8 mouse cellular contexts compared by ENCODE assay signal in the genomic region with DNA sequence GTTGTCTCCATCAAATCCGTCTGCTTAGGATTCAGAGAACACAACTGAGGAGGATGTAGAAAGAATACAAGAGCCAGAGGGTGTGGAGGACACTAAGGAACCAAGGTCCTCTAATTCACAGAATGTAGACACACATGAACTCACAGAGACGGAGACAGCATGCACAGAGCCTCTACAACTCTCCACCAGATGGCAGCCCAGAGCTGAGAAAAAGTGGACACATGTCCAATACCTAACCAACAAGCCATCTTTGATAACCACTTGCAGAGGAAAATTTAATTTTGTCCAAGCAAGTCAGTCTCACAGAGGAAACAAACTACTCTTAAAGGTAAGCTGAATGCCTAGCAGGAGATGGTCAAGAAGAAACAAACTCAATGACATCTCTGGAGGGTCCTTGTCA. TPM values are rescaled to one million over a fixed set of nuclear protein-coding genes. Genes with fewer than 3 reads are reported as not detected.
A peak's percentile ranks its signal among the peaks of the same experiment; 100 is the strongest.
DNase-seq lines count a peak whose midpoint lies in the region; ATAC-seq and TF ChIP-seq lines count a peak whose summit lies in the region.
"Had no signal": no experiment of that assay in that cellular context is flagged by ENCODE, and none has a peak within 500 bp of the region (broad histone marks: within the 10 kb centered on the region; RNA-seq: fewer than 3 reads in every experiment).

No protein-coding gene starts in this region.

- ATAC-seq in lung, postnatal 0 days: no peak
- ATAC-seq in stomach, postnatal 0 days (ENCODE audit: low FRiP score, low TSS enrichment): 0 out of 2 replicates have a peak, but pooled peaks have one; percentile 47

- H3K4me3 ChIP-seq in lung, postnatal 0 days (ENCODE audit: low read depth, low read length): no peak overlapping the region
- no peak overlapping the region for H3K4me3 ChIP-seq in stomach, postnatal 0 days (ENCODE audit: low read depth, low read length)
- H3K4me3 ChIP-seq: neural tube, embryonic 12.5 days had no signal

- no peaks in the 10 kb centered on the region for H3K27me3 ChIP-seq in lung, postnatal 0 days (replicated peaks; ENCODE audit: insufficient read depth, low read length)
- H3K27me3 ChIP-seq in stomach, postnatal 0 days (ENCODE audit: control insufficient read depth, insufficient read depth, low read length): no peaks in the 10 kb centered on the region
- H3K27me3 ChIP-seq: neural tube, embryonic 12.5 days had no signal

- 10% methylated on average over 2 of the region's 2 CpGs for WGBS in large intestine, adult 2 months
- 6% methylated on average over 2 of the region's 2 CpGs for WGBS in lung, postnatal 0 days
- WGBS in stomach, postnatal 0 days: 5% methylated on average over 2 of the region's 2 CpGs

- H3K4me2 ChIP-seq in lung, postnatal 0 days (replicated peaks; ENCODE audit: low read depth, low read length): no peak overlapping the region
- H3K4me2 ChIP-seq in stomach, postnatal 0 days (replicated peaks; ENCODE audit: low read depth): no peak overlapping the region
- H3K4me2 ChIP-seq: neural tube, embryonic 12.5 days had no signal

- peak; percentile 84 for TF ChIP-seq CTCF in lung, postnatal 0 days (IDR thresholded peaks at IDR 0.05)
- TF ChIP-seq CTCF in stomach, postnatal 0 days (IDR thresholded peaks at IDR 0.05; ENCODE audit: low read depth): peak; percentile 91

- peak; percentile 81 for DNase-seq in testis, postnatal 10 days (ENCODE audit: low spot score)
- DNase-seq in testis, postnatal 14 days (ENCODE audit: low spot score): no peak
- peak; percentile 77 for DNase-seq in brain, adult 2 months (ENCODE audit: low read depth, low spot score)
- peak; percentile 52 for DNase-seq in forelimb bud, embryonic 11.5 days (ENCODE audit: low read depth, low spot score)
- DNase-seq in large intestine, adult 2 months (ENCODE audit: low read depth, low spot score): peak; percentile 48
- peak; percentile 57 for DNase-seq in lung, postnatal 0 days (ENCODE audit: low spot score)
- peak; percentile 81 for DNase-seq in stomach, postnatal 0 days (ENCODE audit: low spot score)

- no peaks in the 10 kb centered on the region for H3K4me1 ChIP-seq in lung, postnatal 0 days (ENCODE audit: insufficient read depth, low read depth, low read length)
- no peaks in the 10 kb centered on the region for H3K4me1 ChIP-seq in stomach, postnatal 0 days (replicated peaks; ENCODE audit: control insufficient read depth, insufficient read depth)
- H3K4me1 ChIP-seq: neural tube, embryonic 12.5 days had no signal

- no peak overlapping the region for H3K9ac ChIP-seq in lung, postnatal 0 days (replicated peaks; ENCODE audit: low read depth)
- H3K9ac ChIP-seq in stomach, postnatal 0 days (ENCODE audit: low read length): no peak overlapping the region
- H3K9ac ChIP-seq: neural tube, embryonic 12.5 days had no signal

- H3K9me3 ChIP-seq in lung, postnatal 0 days (ENCODE audit: low read length): no peaks in the 10 kb centered on the region
- no peaks in the 10 kb centered on the region for H3K9me3 ChIP-seq in stomach, postnatal 0 days (ENCODE audit: control insufficient read depth, low read length)
- H3K9me3 ChIP-seq: neural tube, embryonic 12.5 days had no signal

- no peak for TF ChIP-seq EP300 in lung, postnatal 0 days (IDR thresholded peaks at IDR 0.05)
- TF ChIP-seq EP300 in stomach, postnatal 0 days (optimal IDR thresholded peaks at IDR 0.05): no peak

- no peaks in the 10 kb centered on the region for H3K36me3 ChIP-seq in lung, postnatal 0 days (ENCODE audit: insufficient read depth, low read length)
- H3K36me3 ChIP-seq in stomach, postnatal 0 days (ENCODE audit: control insufficient read depth, insufficient read depth, low read length): no peaks in the 10 kb centered on the region
- H3K36me3 ChIP-seq: neural tube, embryonic 12.5 days had no signal

- no peak overlapping the region for H3K27ac ChIP-seq in lung, postnatal 0 days (ENCODE audit: low read length)
- H3K27ac ChIP-seq in stomach, postnatal 0 days (replicated peaks): no peak overlapping the region
- H3K27ac ChIP-seq: neural tube, embryonic 12.5 days had no signal

RNA-seq across cellular contexts. Expression of a gene that starts 11.2 kb away (rescaled TPM):
- not detected in 2 replicates for polyA plus RNA-seq in large intestine, adult 2 months (2012; rRNA removed)
- polyA plus RNA-seq in lung, postnatal 0 days (2015; fragmentation: Nextera tagmentation; extraction: Ambion mirVana): not detected in 2 replicates
- polyA plus RNA-seq in stomach, postnatal 0 days (2015; fragmentation: Nextera tagmentation; extraction: Ambion mirVana): not detected in 2 replicates
- polyA plus RNA-seq: neural tube, embryonic 12.5 days had no signal

RNA-seq across cellular contexts. Expression of a gene that starts 20.6 kb away (rescaled TPM):
- 0.19 and 0.25 TPM in 2 replicates for polyA plus RNA-seq in large intestine, adult 2 months (2012; rRNA removed)
- 0.37 and 0.61 TPM in 2 replicates for polyA plus RNA-seq in lung, postnatal 0 days (2015; fragmentation: Nextera tagmentation; extraction: Ambion mirVana)
- polyA plus RNA-seq in stomach, postnatal 0 days (2015; fragmentation: Nextera tagmentation; extraction: Ambion mirVana): 0.13 TPM in 2 replicates
- polyA plus RNA-seq: neural tube, embryonic 12.5 days had no signal
